Mouse (Mus musculus) neural tube, embryonic 15.5 days (tissue): ENCODE data around the gene Fam219b. TPM values are rescaled to one million over a fixed set of nuclear protein-coding genes. Genes with fewer than 3 reads are reported as not detected.
A peak's percentile ranks its signal among the peaks of the same experiment; 100 is the strongest.

ENCODE experiments used
- ATAC-seq: fragments of 200-750 bp; cut with Nextera tagmentation; 2 replicates; pipeline ENCODE4 v1.8.0; 2017; ENCODE audit warnings: mild to moderate bottlenecking, moderate TSS enrichment, moderate library complexity; ENCODE audit not compliant: low FRiP score
- H3K27ac ChIP-seq: fragments of 300-500 bp; sonication (generic); replicated peaks from 2 replicates; pipeline ENCODE4 v1.5.1; 2015; ENCODE audit warnings: mild to moderate bottlenecking, inconsistent platforms
- H3K27me3 ChIP-seq: fragments of 300-500 bp; sonication (generic); replicated peaks from 2 replicates; pipeline ENCODE4 v1.6.1; 2015; ENCODE audit warnings: inconsistent platforms
- H3K36me3 ChIP-seq: fragments of 300-500 bp; sonication (generic); 2 replicates; pipeline ENCODE4 v1.6.1; 2015; ENCODE audit warnings: inconsistent platforms
- H3K4me1 ChIP-seq: fragments of 300-500 bp; sonication (generic); 2 replicates; pipeline ENCODE4 v1.6.1; 2015; ENCODE audit warnings: inconsistent platforms
- H3K4me2 ChIP-seq: fragments of 300-500 bp; sonication (generic); 2 replicates; pipeline ENCODE4 v1.6.1; 2015; ENCODE audit warnings: inconsistent platforms, mild to moderate bottlenecking, moderate library complexity
- H3K4me3 ChIP-seq: fragments of 300-500 bp; sonication (generic); replicated peaks from 2 replicates; pipeline ENCODE4 v1.5.1; 2015; ENCODE audit warnings: mild to moderate bottlenecking, inconsistent platforms
- H3K9ac ChIP-seq: fragments of 300-500 bp; sonication (generic); replicated peaks from 2 replicates; pipeline ENCODE4 v1.6.1; 2015; ENCODE audit warnings: mild to moderate bottlenecking, inconsistent platforms
- H3K9me3 ChIP-seq: fragments of 300-500 bp; sonication (generic); replicated peaks from 2 replicates; pipeline ENCODE4 v1.6.1; 2016; ENCODE audit warnings: inconsistent platforms
- WGBS: fragments of 180-500 bp; shearing (Covaris S2); methylation state at CpG from one replicate; pipeline ENCODE4 v1.1.7; 2015; ENCODE audit warnings: mixed read lengths; 5-methylcytosine and 5-hydroxymethylcytosine counted together
- polyA plus RNA-seq: library from polyadenylated mRNA; unstranded; fragments of >200 nt; fragmentation: Nextera tagmentation; extraction: Ambion mirVana; gene quantifications from 2 replicates; pipeline ENCODE4 v1.2.1, GENCODE M21; 2015

Gene Fam219b
- polyA plus RNA-seq = 22.3 and 23.8 TPM in 2 replicates

DNA sequence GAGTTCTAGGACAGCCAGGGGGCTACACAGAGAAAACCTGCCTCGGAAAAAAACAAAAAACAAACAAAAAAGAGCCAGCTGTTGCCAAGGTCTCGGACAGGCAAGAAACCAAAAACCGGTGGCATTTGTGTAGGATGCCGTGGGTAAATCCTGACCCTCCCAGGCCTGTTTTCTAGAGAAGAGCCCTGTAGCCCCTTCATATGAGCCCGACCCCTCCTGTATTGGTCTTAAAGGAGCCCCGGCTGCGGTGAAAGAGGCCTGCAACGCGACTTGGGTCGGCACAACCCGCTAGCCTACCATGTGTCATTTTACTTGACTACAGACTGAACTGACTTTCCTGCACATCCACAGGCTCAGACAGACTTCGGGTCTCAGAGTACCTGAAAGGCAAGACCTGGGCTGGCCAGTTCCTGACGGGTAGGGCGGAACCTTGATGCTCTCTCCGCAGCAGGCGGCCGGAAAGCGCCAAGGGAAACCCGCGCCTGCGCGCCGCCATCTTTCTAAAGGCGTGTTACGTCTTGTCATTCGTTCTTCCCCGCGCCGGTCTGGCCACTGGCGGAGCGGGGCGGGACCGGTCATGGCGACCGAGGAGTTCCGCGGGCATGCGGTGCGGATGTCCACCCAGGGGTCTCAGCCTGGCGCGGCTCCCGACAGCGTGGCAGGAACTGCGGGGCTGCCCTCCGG is at the start of gene Fam219b:
Gene Fam219b (plus strand): TSS at position 485 of the 684 bp plus-strand sequence.
- Histone ChIP-seq H3K27me3 (no peaks in the 10 kb centered on the region), H3K27ac (peak within 1 kb of the TSS; percentile 90), H3K4me2 (peak within 1 kb of the TSS; percentile 78), H3K4me3 (peak within 1 kb of the TSS; percentile 73), H3K36me3 (peaks cover 52% of the 10 kb centered on the region), H3K4me1 (peaks cover 28% of the 10 kb centered on the region), H3K9me3 (no peaks in the 10 kb centered on the region), H3K9ac (peak within 1 kb of the TSS; percentile 80)
- peak; percentile 91 for ATAC-seq
- 2% methylated on average over 45 of the region's 45 CpGs for WGBS

DNA sequence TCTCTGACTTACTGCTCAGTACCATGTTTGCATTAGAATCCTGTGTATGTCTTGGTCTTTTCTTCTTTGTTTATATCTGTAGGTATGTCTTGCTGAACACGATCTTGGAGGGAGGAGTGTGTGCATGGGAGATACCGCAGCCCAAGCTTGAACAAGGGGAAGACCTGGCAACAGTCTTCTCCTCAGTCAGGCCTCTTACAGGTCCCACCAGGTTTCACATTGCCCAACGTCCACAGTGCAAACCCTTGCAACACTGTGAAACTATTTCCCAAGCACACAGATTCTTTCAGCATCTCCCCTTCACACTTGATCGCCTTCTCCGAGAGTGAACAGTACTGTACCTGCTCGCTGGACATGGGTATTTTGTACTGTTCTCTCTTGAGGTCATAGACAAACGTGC is 49.5 kb upstream of the Fam219b start:
- 73% methylated on average over 7 of the region's 7 CpGs for WGBS
- H3K4me1 ChIP-seq = 0 out of 2 replicates have a peak, but pooled peaks cover 4% of the 10 kb centered on the region
- peaks cover 11% of the 10 kb centered on the region for H3K27me3 ChIP-seq
- H3K27ac ChIP-seq = no peak overlapping the region
- H3K4me3 ChIP-seq = no peak overlapping the region
- no peak overlapping the region for H3K9ac ChIP-seq
- no peaks in the 10 kb centered on the region for H3K9me3 ChIP-seq
- no peaks in the 10 kb centered on the region for H3K36me3 ChIP-seq
- no peak overlapping the region for H3K4me2 ChIP-seq
- no peak for ATAC-seq

DNA sequence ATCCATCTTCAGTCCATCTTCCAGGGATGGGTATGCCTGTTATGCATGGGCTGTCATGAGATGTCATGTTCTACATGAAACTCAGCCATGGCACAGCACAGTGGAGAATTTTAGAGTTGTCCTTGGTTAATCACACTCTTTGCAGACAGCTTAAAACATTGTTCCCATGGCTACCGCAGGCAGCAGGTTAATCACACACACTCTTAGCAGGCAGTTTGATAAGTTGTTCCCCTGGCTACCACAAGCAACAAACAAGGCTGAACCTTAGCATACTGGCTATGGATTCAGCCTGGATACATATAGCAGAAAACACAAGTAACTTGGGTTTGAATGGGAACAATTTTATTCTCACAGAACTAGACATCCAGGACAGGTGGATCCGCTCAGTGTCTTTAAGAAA is 43.8 kb upstream of the Fam219b start:
- H3K27me3 ChIP-seq = no peaks in the 10 kb centered on the region
- 86% methylated on average over 2 of the region's 2 CpGs for WGBS
- H3K4me2 ChIP-seq = no peak overlapping the region
- no peak for ATAC-seq
- H3K4me1 ChIP-seq = peaks cover 5% of the 10 kb centered on the region; the same call in 1 of the 2 replicates
- H3K27ac ChIP-seq = no peak overlapping the region
- no peak overlapping the region for H3K4me3 ChIP-seq
- no peak overlapping the region for H3K9ac ChIP-seq
- no peaks in the 10 kb centered on the region for H3K36me3 ChIP-seq
- no peaks in the 10 kb centered on the region for H3K9me3 ChIP-seq

DNA sequence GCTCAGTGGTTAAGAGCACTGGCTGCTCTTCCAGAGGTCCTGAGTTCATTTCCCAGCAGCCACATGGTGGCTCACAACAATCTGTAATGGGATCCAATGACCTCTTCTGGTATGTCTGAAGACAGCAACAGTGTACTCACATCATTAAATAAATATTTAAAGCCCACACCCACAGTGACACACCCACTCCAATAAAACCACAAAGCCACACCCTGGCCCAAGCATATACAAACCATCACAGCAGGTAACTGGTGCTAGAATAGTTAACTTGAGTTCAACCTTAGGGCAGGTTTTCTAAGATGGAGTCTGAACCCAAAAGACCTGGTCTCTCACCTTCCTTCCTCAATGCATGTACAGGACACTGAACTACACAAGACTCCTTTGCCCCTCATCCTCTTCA is 42.4 kb upstream of the Fam219b start:
- Histone ChIP-seq H3K27me3 (no peaks in the 10 kb centered on the region), H3K4me3 (no peak overlapping the region), H3K4me1 (peaks cover 11% of the 10 kb centered on the region; the same call in 1 of the 2 replicates), H3K4me2 (no peak overlapping the region), H3K9ac (no peak overlapping the region), H3K36me3 (no peaks in the 10 kb centered on the region), H3K9me3 (no peaks in the 10 kb centered on the region), H3K27ac (no peak overlapping the region)
- ATAC-seq = no peak

DNA sequence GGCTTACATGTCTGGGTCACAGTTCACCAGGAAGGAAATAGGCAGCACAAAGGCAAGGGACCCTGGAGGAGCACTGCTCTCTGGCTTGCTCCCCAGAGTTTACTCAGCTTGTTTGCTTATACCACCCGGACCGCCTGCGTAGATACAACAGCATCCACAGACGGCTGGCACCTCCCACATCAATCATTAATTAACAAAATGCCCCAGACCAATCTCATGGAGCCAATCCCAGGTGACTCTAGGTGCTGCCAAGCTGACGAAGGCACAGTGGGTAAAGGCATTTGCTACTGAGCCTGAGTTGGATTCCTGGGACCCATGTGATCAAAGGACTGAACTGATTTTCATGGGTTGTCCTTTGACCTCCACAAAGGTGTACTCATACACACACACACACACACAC is 40.1 kb upstream of the Fam219b start:
- Histone ChIP-seq H3K36me3 (no peaks in the 10 kb centered on the region), H3K27me3 (peaks cover 2% of the 10 kb centered on the region; the same call in 1 of the 2 replicates), H3K4me2 (no peak overlapping the region), H3K4me1 (peaks cover 30% of the 10 kb centered on the region), H3K9me3 (no peaks in the 10 kb centered on the region), H3K27ac (no peak overlapping the region), H3K4me3 (no peak overlapping the region), H3K9ac (no peak overlapping the region)
- no peak for ATAC-seq
- WGBS = 59% methylated on average over 5 of the region's 5 CpGs

DNA sequence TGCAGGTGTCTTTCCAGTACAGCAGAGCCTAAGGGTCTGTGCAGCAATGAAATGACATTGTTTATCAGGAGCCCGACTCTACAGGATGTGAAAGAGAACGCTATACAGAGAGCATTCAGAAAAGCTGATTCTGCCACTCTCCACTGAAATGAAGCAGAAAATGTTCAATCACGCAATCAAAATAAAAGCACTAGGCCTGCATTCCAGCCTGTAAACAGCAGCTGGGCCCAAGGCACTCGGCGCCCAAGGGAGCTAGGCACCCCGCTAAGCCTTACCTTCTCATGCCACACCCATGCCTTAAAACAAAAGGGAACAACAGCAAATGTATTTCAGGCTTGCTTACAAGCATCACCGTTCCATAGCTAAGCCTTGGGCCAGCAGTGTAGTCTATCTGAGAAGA is 38.8 kb upstream of the Fam219b start:
- no peak for ATAC-seq
- Histone ChIP-seq H3K27me3 (peaks cover 13% of the 10 kb centered on the region), H3K36me3 (no peaks in the 10 kb centered on the region), H3K9me3 (no peaks in the 10 kb centered on the region), H3K4me2 (no peak overlapping the region), H3K4me3 (no peak overlapping the region), H3K4me1 (peaks cover 43% of the 10 kb centered on the region), H3K27ac (peak overlapping the region; percentile 30; the same call in 1 of the 2 replicates), H3K9ac (no peak overlapping the region)
- 34% methylated on average over 7 of the region's 7 CpGs for WGBS

DNA sequence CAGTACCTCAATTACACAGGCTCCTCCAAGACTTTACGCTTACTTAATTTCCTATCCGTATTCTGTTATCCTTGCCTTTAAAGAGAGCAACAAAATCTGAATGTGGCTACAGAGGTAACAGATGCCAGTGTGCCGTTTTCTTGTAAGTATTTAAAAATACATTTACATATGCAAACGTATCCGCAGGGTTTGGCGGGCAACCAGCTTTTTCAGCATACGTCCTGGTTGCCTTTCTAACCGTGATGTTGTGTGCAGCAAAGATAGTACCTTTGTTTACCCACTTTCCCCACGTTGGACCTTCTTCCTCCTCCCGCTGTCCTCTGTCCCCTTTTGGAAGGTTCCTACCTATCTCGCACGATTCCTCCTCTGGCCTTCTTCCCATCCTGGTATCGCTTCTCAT is 35.9 kb upstream of the Fam219b start:
- peak overlapping the region; percentile 32 for H3K9ac ChIP-seq
- peaks cover 37% of the 10 kb centered on the region for H3K27me3 ChIP-seq
- peaks cover 72% of the 10 kb centered on the region for H3K4me1 ChIP-seq
- peak overlapping the region; percentile 93 for H3K4me2 ChIP-seq
- no peaks in the 10 kb centered on the region for H3K9me3 ChIP-seq
- H3K4me3 ChIP-seq = peak overlapping the region; percentile 25
- ATAC-seq = no peak
- H3K36me3 ChIP-seq = no peaks in the 10 kb centered on the region
- peak overlapping the region; percentile 84 for H3K27ac ChIP-seq
- WGBS = 5% methylated on average over 13 of the region's 13 CpGs

DNA sequence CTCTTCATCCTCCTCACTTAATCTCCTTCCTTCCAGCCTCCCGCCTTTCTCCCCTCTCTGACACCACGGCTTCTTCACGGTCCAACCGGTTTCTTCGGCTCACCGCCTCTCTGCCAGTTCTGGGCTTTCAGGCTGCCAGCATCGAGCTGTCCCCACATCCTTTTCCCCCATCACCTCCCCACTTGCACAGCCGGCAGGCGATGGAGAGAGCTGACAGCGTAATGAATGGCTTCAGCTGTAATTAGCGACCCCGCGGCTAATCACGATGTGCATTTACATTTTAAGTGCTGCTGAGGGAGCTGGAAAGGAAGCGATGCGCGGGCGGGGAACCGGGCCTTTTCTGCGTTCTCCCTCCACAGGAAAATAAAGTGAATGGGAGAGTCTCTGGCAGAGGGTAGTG is 35.5 kb upstream of the Fam219b start:
- Histone ChIP-seq H3K9me3 (no peaks in the 10 kb centered on the region), H3K27ac (peak overlapping the region; percentile 84), H3K9ac (peak overlapping the region; percentile 32), H3K4me3 (peak overlapping the region; percentile 25), H3K4me2 (peak overlapping the region; percentile 93), H3K4me1 (peaks cover 74% of the 10 kb centered on the region), H3K27me3 (peaks cover 38% of the 10 kb centered on the region), H3K36me3 (no peaks in the 10 kb centered on the region)
- under 1% methylated on average over 20 of the region's 20 CpGs for WGBS
- ATAC-seq = peak; percentile 55

DNA sequence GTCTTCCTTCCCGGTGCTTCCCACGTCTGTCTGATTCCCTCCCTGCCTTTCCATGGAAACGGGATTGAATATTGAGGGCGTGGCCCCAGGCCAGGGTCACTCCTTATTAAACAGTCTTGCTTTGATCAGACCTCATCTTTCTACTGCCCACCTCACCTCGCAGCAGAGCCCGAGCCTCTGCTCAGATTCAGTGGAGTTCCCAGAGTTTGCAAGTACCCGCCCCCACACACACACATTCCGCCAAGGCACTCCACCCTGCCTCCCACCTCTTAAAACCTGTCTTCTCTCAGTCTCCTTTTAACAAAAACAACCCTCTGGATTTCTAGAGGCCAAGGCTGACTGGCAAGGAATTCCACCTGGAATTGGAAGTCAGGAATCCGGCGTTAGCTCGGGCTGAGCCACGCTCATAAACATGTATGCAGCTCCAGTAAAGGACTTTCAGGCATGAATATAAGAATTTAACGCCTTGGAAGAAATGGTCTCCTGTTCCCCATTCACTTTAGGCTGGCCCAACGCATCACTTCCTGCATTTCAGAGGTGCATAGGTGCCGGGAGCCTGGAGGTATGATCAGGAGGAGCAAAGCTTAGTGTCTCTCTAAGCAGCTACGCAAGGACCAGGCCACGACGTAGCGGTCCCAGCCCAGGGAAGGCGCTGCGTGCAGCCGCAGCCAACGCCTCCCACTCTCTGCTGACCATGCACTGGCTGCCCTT is 34.3 kb upstream of the Fam219b start:
- 6% methylated on average over 23 of the region's 23 CpGs for WGBS

DNA sequence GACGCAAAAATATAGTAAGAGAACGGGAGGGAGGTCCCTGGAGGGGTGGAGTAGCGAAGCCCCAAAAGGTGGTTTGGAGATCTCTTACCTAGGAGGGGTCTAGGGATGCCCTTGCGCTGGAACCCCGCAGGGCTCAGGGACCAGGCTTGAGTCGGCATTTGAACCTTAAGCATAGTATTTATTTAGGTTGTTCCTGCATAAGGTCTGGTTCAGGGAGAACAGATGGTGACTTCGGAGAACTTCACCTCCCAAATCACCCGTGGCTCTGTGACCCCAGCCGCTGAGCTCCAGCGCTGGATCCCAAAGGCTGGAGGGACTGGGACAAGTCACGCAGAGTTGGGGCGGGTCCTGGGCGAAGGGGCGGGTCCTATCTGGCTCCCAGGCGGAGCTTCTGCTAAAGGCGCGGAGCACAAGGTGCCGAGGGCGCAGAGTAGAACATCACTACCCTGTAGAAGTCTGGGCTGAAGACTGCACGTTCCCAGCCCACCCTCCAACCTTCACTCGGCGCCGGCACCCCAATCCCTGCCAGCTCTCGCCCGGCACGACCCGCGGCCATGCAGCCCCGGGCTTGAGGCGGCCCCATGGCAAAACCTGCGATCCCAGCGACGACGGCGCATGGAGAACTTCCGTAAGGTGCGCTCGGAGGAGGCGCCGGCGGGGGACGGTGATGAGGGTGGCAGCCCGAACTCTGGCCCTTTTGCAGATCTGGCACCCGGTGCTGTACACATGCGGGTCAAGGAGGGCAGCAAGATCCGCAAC is 33.5 kb upstream of the Fam219b start, which contains the start of gene Rpp25:
Gene Rpp25 (plus strand): TSS at position 405 of the 759 bp plus-strand sequence.
- WGBS = under 1% methylated on average over 46 of the region's 46 CpGs
- Histone ChIP-seq H3K9ac (peak within 1 kb of the TSS; percentile 42), H3K36me3 (no peaks in the 10 kb centered on the region), H3K4me2 (peak within 1 kb of the TSS; percentile 93), H3K27me3 (peaks cover 38% of the 10 kb centered on the region), H3K4me1 (peaks cover 67% of the 10 kb centered on the region), H3K9me3 (no peaks in the 10 kb centered on the region), H3K27ac (peak within 1 kb of the TSS; percentile 84), H3K4me3 (peak within 1 kb of the TSS; percentile 51)
- peak; percentile 55 for ATAC-seq

More for the DNA sequence above, 34.3 kb upstream of the Fam219b start:
- H3K27me3 ChIP-seq = peaks cover 38% of the 10 kb centered on the region
- peak overlapping the region; percentile 93 for H3K4me2 ChIP-seq
- no peak for ATAC-seq
- no peaks in the 10 kb centered on the region for H3K9me3 ChIP-seq
- peak overlapping the region; percentile 42 for H3K9ac ChIP-seq
- H3K36me3 ChIP-seq = no peaks in the 10 kb centered on the region
- H3K4me1 ChIP-seq = peaks cover 74% of the 10 kb centered on the region
- peak overlapping the region; percentile 84 for H3K27ac ChIP-seq
- peak overlapping the region; percentile 51 for H3K4me3 ChIP-seq

DNA sequence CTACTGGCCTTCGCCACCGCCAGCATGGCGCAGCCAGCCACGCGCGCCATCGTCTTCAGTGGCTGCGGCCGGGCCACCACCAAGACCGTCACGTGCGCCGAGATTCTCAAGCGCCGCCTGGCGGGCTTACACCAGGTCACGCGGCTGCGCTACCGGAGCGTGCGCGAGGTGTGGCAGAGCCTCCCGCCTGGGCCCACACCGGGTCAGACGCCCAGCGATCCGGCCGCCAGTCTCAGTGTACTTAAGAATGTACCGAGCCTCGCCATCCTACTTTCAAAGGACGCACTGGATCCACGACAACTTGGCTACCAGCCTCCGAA is 33.0 kb upstream of the Fam219b start:
- H3K27me3 ChIP-seq = peaks cover 38% of the 10 kb centered on the region
- peak overlapping the region; percentile 42; the same call in 1 of the 2 replicates for H3K9ac ChIP-seq
- H3K4me3 ChIP-seq = peak overlapping the region; percentile 51
- WGBS = under 1% methylated on average over 34 of the region's 34 CpGs
- H3K36me3 ChIP-seq = no peaks in the 10 kb centered on the region
- peaks cover 67% of the 10 kb centered on the region for H3K4me1 ChIP-seq
- H3K27ac ChIP-seq = no peak overlapping the region
- H3K4me2 ChIP-seq = peak overlapping the region; percentile 93
- H3K9me3 ChIP-seq = no peaks in the 10 kb centered on the region
- ATAC-seq = peak; percentile 61
